Mouse (Mus musculus): ENCODE data around the gene Fat1. TPM values are rescaled to one million over a fixed set of nuclear protein-coding genes. Genes with fewer than 3 reads are reported as not detected.

The Fat1 gene
- polyA plus RNA-seq, 1 experiment from 2014 or later, result 33.5 TPM

GRCm38 (mm10) chr8:44971964-44972363, 36.7 kb downstream of the Fat1 start:
- Histone ChIP-seq H3K4me1 (replicated peaks; ENCODE audit: control insufficient read depth, insufficient read depth, low read length) (peaks cover 2% of the 10 kb centered on the region; the same call in 1 of the 2 replicates), H3K27me3 (ENCODE audit: control insufficient read depth, insufficient read depth, low read length) (no peaks in the 10 kb centered on the region), H3K27ac (ENCODE audit: low read depth, low read length) (no peak overlapping the region), H3K9me3 (ENCODE audit: control insufficient read depth, low read length) (no peaks in the 10 kb centered on the region), H3K4me3 (ENCODE audit: low read depth, low read length) (no peak overlapping the region), H3K4me2 (replicated peaks; ENCODE audit: low read depth, low read length) (no peak overlapping the region), H3K36me3 (ENCODE audit: control insufficient read depth, insufficient read depth, low read length) (no peaks in the 10 kb centered on the region), H3K9ac (ENCODE audit: low read depth, low read length) (no peak overlapping the region)
- DNase-seq (ENCODE audit: low spot score) (no peak), ATAC-seq (ENCODE audit: low FRiP score) (no peak)
- 29% methylated on average over 5 of the region's 5 CpGs for WGBS

DNA sequence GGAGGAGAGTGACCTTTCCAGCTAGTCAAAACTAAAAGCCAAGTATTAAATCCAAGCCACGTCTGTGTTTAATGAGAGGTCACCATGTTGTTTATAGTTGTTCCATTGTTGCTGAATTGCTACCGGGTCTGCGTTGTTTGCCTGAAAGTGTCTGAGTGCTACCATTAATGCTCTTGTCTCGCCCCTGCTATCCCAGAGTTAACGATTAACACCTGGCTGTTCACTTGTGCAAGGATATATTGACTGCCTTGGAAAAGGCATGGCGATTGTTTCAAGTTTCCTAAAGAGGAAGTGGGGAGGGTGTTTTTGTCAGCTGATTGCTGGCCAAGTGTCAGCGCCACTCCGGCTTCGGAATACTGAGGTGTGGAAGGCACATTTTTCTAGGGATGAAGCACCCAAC, 39.9 kb downstream of the Fat1 start:
- Histone ChIP-seq H3K4me3 (ENCODE audit: low read depth, low read length) (no peak overlapping the region), H3K9ac (ENCODE audit: low read depth, low read length) (no peak overlapping the region), H3K4me1 (replicated peaks; ENCODE audit: control insufficient read depth, insufficient read depth, low read length) (peaks cover under 1% of the 10 kb centered on the region; the same call in 1 of the 2 replicates), H3K27ac (ENCODE audit: low read depth, low read length) (no peak overlapping the region), H3K9me3 (ENCODE audit: control insufficient read depth, low read length) (no peaks in the 10 kb centered on the region), H3K27me3 (ENCODE audit: control insufficient read depth, insufficient read depth, low read length) (no peaks in the 10 kb centered on the region), H3K36me3 (ENCODE audit: control insufficient read depth, insufficient read depth, low read length) (no peaks in the 10 kb centered on the region), H3K4me2 (replicated peaks; ENCODE audit: low read depth, low read length) (no peak overlapping the region)
- no peak for ATAC-seq (ENCODE audit: low FRiP score)
- WGBS, result 56% methylated on average over 9 of the region's 9 CpGs
- no peak for DNase-seq (ENCODE audit: low spot score)

DNA sequence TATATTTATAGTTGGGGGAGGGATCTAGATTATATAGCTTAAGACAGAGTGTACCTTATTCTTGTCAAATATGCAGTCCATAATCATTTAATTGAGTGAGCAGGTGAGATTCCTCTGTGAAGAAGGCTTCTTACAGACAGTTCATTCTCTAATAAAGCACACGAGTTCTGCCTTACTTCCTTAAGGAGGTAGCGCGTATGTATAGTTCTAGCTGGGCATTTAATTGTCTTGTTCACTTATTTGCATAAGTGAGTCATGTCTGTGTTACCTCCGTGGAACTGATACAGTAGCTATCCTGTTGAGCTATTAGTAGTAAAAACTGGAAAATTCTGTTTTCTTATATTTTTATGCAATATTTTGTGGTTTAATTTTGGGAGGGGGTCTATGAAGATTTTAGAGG, 40.4 kb downstream of the Fat1 start:
- Histone ChIP-seq H3K4me2 (replicated peaks; ENCODE audit: low read depth, low read length) (no peak overlapping the region), H3K36me3 (ENCODE audit: control insufficient read depth, insufficient read depth, low read length) (no peaks in the 10 kb centered on the region), H3K4me3 (ENCODE audit: low read depth, low read length) (no peak overlapping the region), H3K27ac (ENCODE audit: low read depth, low read length) (no peak overlapping the region), H3K27me3 (ENCODE audit: control insufficient read depth, insufficient read depth, low read length) (no peaks in the 10 kb centered on the region), H3K4me1 (replicated peaks; ENCODE audit: control insufficient read depth, insufficient read depth, low read length) (no peaks in the 10 kb centered on the region), H3K9ac (ENCODE audit: low read depth, low read length) (no peak overlapping the region), H3K9me3 (ENCODE audit: control insufficient read depth, low read length) (no peaks in the 10 kb centered on the region)
- DNase-seq (ENCODE audit: low spot score) (no peak), ATAC-seq (ENCODE audit: low FRiP score) (no peak)
- 90% methylated on average over 4 of the region's 4 CpGs for WGBS

GRCm38 (mm10) chr8:44978622-44979021, 43.4 kb downstream of the Fat1 start:
- H3K27me3 ChIP-seq (ENCODE audit: control insufficient read depth, insufficient read depth, low read length), result no peaks in the 10 kb centered on the region
- no peak overlapping the region for H3K9ac ChIP-seq (ENCODE audit: low read depth, low read length)
- no peak overlapping the region for H3K27ac ChIP-seq (ENCODE audit: low read depth, low read length)
- ATAC-seq (ENCODE audit: low FRiP score), result no peak
- no peak overlapping the region for H3K4me2 ChIP-seq (replicated peaks; ENCODE audit: low read depth, low read length)
- no peaks in the 10 kb centered on the region for H3K4me1 ChIP-seq (replicated peaks; ENCODE audit: control insufficient read depth, insufficient read depth, low read length)
- WGBS, result 86% methylated on average over 9 of the region's 9 CpGs
- no peak overlapping the region for H3K4me3 ChIP-seq (ENCODE audit: low read depth, low read length)
- no peaks in the 10 kb centered on the region for H3K36me3 ChIP-seq (ENCODE audit: control insufficient read depth, insufficient read depth, low read length)
- DNase-seq (ENCODE audit: low spot score), result no peak
- no peaks in the 10 kb centered on the region for H3K9me3 ChIP-seq (ENCODE audit: control insufficient read depth, low read length)

GRCm38 (mm10) chr8:44979245-44979644, 44.0 kb downstream of the Fat1 start:
- Histone ChIP-seq H3K4me2 (replicated peaks; ENCODE audit: low read depth, low read length) (no peak overlapping the region), H3K27me3 (ENCODE audit: control insufficient read depth, insufficient read depth, low read length) (no peaks in the 10 kb centered on the region), H3K4me3 (ENCODE audit: low read depth, low read length) (no peak overlapping the region), H3K27ac (ENCODE audit: low read depth, low read length) (no peak overlapping the region), H3K36me3 (ENCODE audit: control insufficient read depth, insufficient read depth, low read length) (no peaks in the 10 kb centered on the region), H3K9ac (ENCODE audit: low read depth, low read length) (no peak overlapping the region), H3K9me3 (ENCODE audit: control insufficient read depth, low read length) (no peaks in the 10 kb centered on the region), H3K4me1 (replicated peaks; ENCODE audit: control insufficient read depth, insufficient read depth, low read length) (no peaks in the 10 kb centered on the region)
- no peak for ATAC-seq (ENCODE audit: low FRiP score)
- WGBS, result 29% methylated on average over 6 of the region's 6 CpGs
- DNase-seq (ENCODE audit: low spot score), result no peak

- no peak for DNase-seq (ENCODE audit: low spot score)
Observed at GRCm38 (mm10) chr8:44980030-44980429, 44.8 kb downstream of the Fat1 start.

GRCm38 (mm10) chr8:44985326-44986288, 50.4 kb downstream of the Fat1 start:
- no peak overlapping the region for H3K9ac ChIP-seq (ENCODE audit: low read depth, low read length)
- H3K4me1 ChIP-seq (replicated peaks; ENCODE audit: control insufficient read depth, insufficient read depth, low read length), result 0 out of 2 replicates have a peak, but pooled peaks cover 3% of the 10 kb centered on the region
- peak; percentile 78 for ATAC-seq (ENCODE audit: low FRiP score)
- H3K27ac ChIP-seq (ENCODE audit: low read depth, low read length), result 0 out of 2 replicates have a peak overlapping the region, but pooled peaks have one; percentile 17
- no peaks in the 10 kb centered on the region for H3K27me3 ChIP-seq (ENCODE audit: control insufficient read depth, insufficient read depth, low read length)
- H3K4me3 ChIP-seq (ENCODE audit: low read depth, low read length), result no peak overlapping the region
- no peaks in the 10 kb centered on the region for H3K36me3 ChIP-seq (ENCODE audit: control insufficient read depth, insufficient read depth, low read length)
- H3K4me2 ChIP-seq (replicated peaks; ENCODE audit: low read depth, low read length), result no peak overlapping the region
- no peaks in the 10 kb centered on the region for H3K9me3 ChIP-seq (ENCODE audit: control insufficient read depth, low read length)
- DNase-seq (ENCODE audit: low spot score), result peak; percentile 56
- 30% methylated on average over 10 of the region's 10 CpGs for WGBS

More at GRCm38 (mm10) chr8:44980030-44980429, 44.8 kb downstream of the Fat1 start:
- Histone ChIP-seq H3K27ac (ENCODE audit: low read depth, low read length) (no peak overlapping the region), H3K4me1 (replicated peaks; ENCODE audit: control insufficient read depth, insufficient read depth, low read length) (no peaks in the 10 kb centered on the region), H3K27me3 (ENCODE audit: control insufficient read depth, insufficient read depth, low read length) (no peaks in the 10 kb centered on the region), H3K4me2 (replicated peaks; ENCODE audit: low read depth, low read length) (no peak overlapping the region), H3K9me3 (ENCODE audit: control insufficient read depth, low read length) (no peaks in the 10 kb centered on the region), H3K36me3 (ENCODE audit: control insufficient read depth, insufficient read depth, low read length) (no peaks in the 10 kb centered on the region), H3K4me3 (ENCODE audit: low read depth, low read length) (no peak overlapping the region), H3K9ac (ENCODE audit: low read depth, low read length) (no peak overlapping the region)
- WGBS, result 50% methylated on average over 12 of the region's 12 CpGs
- ATAC-seq (ENCODE audit: low FRiP score), result peak; percentile 55; the same call in 1 of the 2 replicates

DNA sequence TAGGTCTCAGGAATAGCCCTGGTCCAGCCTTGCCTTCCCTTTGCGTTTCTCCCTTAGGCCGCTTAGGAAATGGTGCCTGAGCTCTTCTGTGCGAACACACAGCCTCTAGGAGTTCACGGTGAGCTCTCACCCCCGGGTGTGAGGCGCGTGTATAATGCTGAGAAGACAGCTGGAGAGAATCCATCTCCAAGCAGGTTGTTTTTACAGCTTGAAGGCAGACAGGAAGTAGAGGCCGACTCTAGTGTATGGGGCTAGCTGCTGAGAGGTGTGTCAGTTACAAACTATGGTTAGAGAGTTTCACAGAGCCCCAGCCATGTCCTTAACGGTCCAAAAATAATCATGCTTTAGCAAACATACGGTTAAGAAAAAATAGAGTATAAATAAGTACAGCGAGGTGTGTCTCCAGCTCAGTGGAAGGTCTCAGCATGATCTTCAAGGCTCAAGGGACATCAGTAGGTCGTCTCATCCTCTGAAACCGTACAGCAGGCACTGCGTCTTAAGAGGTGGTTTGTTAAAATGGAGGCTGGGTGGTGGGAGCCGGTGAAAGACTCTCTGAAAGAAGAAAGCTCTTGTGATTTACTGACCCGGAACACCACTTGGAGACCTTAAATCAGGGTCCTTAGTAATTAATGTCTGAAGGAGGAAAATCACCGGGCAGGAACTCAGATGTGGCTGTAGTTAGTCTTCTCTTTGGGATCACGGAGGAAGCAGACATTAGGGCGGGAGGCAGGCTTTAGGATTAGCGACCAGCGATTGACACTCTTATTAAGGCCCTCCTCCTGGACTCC, 56.6 kb downstream of the Fat1 start:
- Histone ChIP-seq H3K4me1 (replicated peaks; ENCODE audit: control insufficient read depth, insufficient read depth, low read length) (peaks cover 6% of the 10 kb centered on the region), H3K9ac (ENCODE audit: low read depth, low read length) (no peak overlapping the region), H3K4me2 (replicated peaks; ENCODE audit: low read depth, low read length) (no peak overlapping the region), H3K27ac (ENCODE audit: low read depth, low read length) (no peak overlapping the region), H3K27me3 (ENCODE audit: control insufficient read depth, insufficient read depth, low read length) (no peaks in the 10 kb centered on the region), H3K9me3 (ENCODE audit: control insufficient read depth, low read length) (no peaks in the 10 kb centered on the region), H3K36me3 (ENCODE audit: control insufficient read depth, insufficient read depth, low read length) (no peaks in the 10 kb centered on the region), H3K4me3 (ENCODE audit: low read depth, low read length) (no peak overlapping the region)
- ATAC-seq (ENCODE audit: low FRiP score), result no peak
- 35% methylated on average over 21 of the region's 21 CpGs for WGBS
- DNase-seq (ENCODE audit: low spot score), result no peak
